Mouse (Mus musculus) hindbrain, postnatal 0 days (tissue): ENCODE measurements around the gene Atp6v1b1. TPM values are rescaled to one million over a fixed set of nuclear protein-coding genes. Genes with fewer than 3 reads are reported as not detected.

Experiments
- ATAC-seq: fragments of 200-750 bp; cut with Nextera tagmentation; 2 replicates; pipeline ENCODE4 v1.8.0; 2017; ENCODE audit warnings: mild to moderate bottlenecking, moderate TSS enrichment, moderate library complexity
- DNase-seq: peaks from one replicate; pipeline ENCODE4 v3.0.0-alpha.2; 2015; ENCODE audit warnings: low spot score
- H3K27ac ChIP-seq: fragments of 300-500 bp; sonication (generic); 2 replicates; pipeline ENCODE4 v1.5.1; 2014; ENCODE audit warnings: mild to moderate bottlenecking
- H3K27me3 ChIP-seq: fragments of 300-500 bp; sonication (generic); 2 replicates; pipeline ENCODE4 v1.6.1; 2014; ENCODE audit warnings: low read length, mixed read lengths; ENCODE audit not compliant: insufficient read depth
- H3K36me3 ChIP-seq: fragments of 300-500 bp; sonication (generic); 2 replicates; pipeline ENCODE4 v1.6.1; 2014; ENCODE audit warnings: low read length, mixed read lengths; ENCODE audit not compliant: insufficient read depth
- H3K4me1 ChIP-seq: fragments of 300-500 bp; sonication (generic); 2 replicates; pipeline ENCODE4 v1.6.1; 2014; ENCODE audit warnings: antibody characterized with exemption, low read length, mixed read lengths; ENCODE audit not compliant: insufficient read depth
- H3K4me2 ChIP-seq: fragments of 300-500 bp; sonication (generic); 2 replicates; pipeline ENCODE4 v1.6.1; 2014; ENCODE audit warnings: low read depth, mild to moderate bottlenecking, low read length, moderate library complexity, mixed read lengths
- H3K4me3 ChIP-seq: fragments of 300-500 bp; sonication (generic); 2 replicates; pipeline ENCODE4 v1.5.1; 2014; ENCODE audit warnings: low read length
- H3K9ac ChIP-seq: fragments of 300-500 bp; sonication (generic); replicated peaks from 2 replicates; pipeline ENCODE4 v1.6.1; 2014; ENCODE audit warnings: mild to moderate bottlenecking, low read length, moderate library complexity, mixed read lengths
- H3K9me3 ChIP-seq: fragments of 300-500 bp; sonication (generic); 2 replicates; pipeline ENCODE4 v1.6.1; 2016; ENCODE audit warnings: low read length, mixed read lengths
- CTCF ChIP-seq: IDR thresholded peaks from 2 replicates; pipeline ENCODE4 v1.5.1; 2016; ENCODE audit warnings: antibody characterized with exemption, control low read depth, low read depth
- WGBS: fragments of 180-500 bp; shearing (Covaris S2); extraction: QIAGEN DNeasy Blood & Tissue Kit; methylation state at CpG from one replicate; pipeline ENCODE4 v1.1.7; 2014; 5-methylcytosine and 5-hydroxymethylcytosine counted together
- polyA plus RNA-seq: library from polyadenylated mRNA; unstranded; fragments of >200 nt; fragmentation: Nextera tagmentation; extraction: Ambion mirVana; gene quantifications from 2 replicates; pipeline ENCODE4 v1.2.1, GENCODE M21; 2015
- total RNA-seq: library from RNA; depleted of rRNA; stranded (reverse); fragments of >200 nt; gene quantifications from 2 replicates; pipeline ENCODE4 v1.2.3, GENCODE M21; 2014

Gene Atp6v1b1
- total and polyA plus RNA-seq, 2 experiments from 2014 or later = not detected

GRCm38 (mm10) chr6:83702146-83702999, 40.4 kb upstream of the Atp6v1b1 start:
- DNase-seq (no peak), ATAC-seq (no peak)
- no peaks in the 10 kb centered on the region for H3K36me3 ChIP-seq

DNA sequence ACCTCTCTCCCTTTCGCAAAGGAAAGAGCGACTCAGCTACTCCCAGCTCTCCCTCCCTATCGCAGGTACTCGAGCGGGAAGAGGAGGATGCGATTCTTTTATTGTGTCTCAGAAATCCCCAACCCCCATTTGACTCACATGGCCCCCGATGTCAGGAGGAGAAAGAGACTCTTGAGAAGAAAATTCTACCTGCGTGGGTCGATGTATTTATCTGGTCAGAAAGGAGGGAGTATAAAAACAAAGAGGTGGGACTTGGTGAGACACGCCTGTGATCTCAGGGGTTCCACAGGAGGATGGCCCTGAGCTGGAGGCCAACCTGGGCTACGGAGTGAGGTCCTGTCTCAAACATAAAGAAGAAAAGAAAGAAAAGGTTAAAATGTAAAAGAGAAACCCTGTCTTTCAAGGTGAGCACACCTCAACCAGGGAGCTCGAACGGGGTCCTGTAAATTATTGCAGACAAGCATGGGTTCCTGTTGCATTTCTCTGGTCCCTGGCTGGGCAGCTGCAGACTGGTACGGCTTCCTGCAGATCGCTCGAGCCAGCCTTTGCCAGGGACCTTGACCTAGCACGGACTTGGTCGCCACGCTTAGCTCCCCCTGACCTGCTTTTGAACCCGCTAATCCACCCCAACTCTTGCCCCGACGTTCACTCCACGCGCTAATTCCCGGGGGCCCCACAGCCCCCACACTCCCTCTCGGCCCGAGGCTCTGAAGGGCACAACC, 39.6 kb upstream of the Atp6v1b1 start:
- no peaks in the 10 kb centered on the region for H3K9me3 ChIP-seq
- H3K27ac ChIP-seq = no peak overlapping the region
- peaks cover 77% of the 10 kb centered on the region for H3K27me3 ChIP-seq
- ATAC-seq (no peak), DNase-seq (no peak)
- no peak overlapping the region for H3K4me3 ChIP-seq
- TF ChIP-seq CTCF = no peak
- no peaks in the 10 kb centered on the region for H3K4me1 ChIP-seq
- H3K36me3 ChIP-seq = no peaks in the 10 kb centered on the region
- no peak overlapping the region for H3K4me2 ChIP-seq
- WGBS = under 1% methylated on average over 27 of the region's 27 CpGs
- no peak overlapping the region for H3K9ac ChIP-seq

More at GRCm38 (mm10) chr6:83702146-83702999, 40.4 kb upstream of the Atp6v1b1 start:
- Histone ChIP-seq H3K4me2 (no peak overlapping the region), H3K4me1 (no peaks in the 10 kb centered on the region), H3K27me3 (peaks cover 76% of the 10 kb centered on the region), H3K9me3 (no peaks in the 10 kb centered on the region), H3K4me3 (no peak overlapping the region), H3K9ac (no peak overlapping the region), H3K27ac (no peak overlapping the region)
- under 1% methylated on average over 53 of the region's 53 CpGs for WGBS
- TF ChIP-seq CTCF = no peak

DNA sequence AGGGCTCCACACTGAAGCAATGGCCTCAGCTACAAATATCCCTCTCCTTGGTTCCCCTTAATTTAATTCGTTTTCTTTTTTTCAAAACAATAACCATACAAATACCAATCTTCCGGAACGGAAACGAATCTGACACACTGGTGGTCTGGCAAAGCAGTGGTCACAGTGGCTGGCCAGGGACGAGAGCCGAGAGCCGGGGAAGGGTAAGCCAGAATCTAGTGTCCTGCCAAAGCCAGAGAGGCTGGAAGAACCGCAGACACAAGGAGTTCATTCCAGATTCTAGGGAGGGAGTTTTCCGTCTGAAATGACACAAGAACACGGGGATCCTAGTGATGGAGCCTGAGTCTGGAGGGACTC, 39.1 kb upstream of the Atp6v1b1 start:
- H3K9ac ChIP-seq = no peak overlapping the region
- H3K4me2 ChIP-seq = no peak overlapping the region
- ATAC-seq (no peak), DNase-seq (no peak)
- H3K27ac ChIP-seq = no peak overlapping the region
- H3K9me3 ChIP-seq = no peaks in the 10 kb centered on the region
- no peak for TF ChIP-seq CTCF
- no peaks in the 10 kb centered on the region for H3K36me3 ChIP-seq
- H3K4me3 ChIP-seq = no peak overlapping the region
- WGBS = 2% methylated on average over 10 of the region's 10 CpGs
- H3K4me1 ChIP-seq = no peaks in the 10 kb centered on the region
- peaks cover 77% of the 10 kb centered on the region for H3K27me3 ChIP-seq

GRCm38 (mm10) chr6:83704294-83704693, 38.5 kb upstream of the Atp6v1b1 start:
- Histone ChIP-seq H3K4me2 (no peak overlapping the region), H3K9me3 (no peaks in the 10 kb centered on the region), H3K27me3 (peaks cover 77% of the 10 kb centered on the region), H3K27ac (no peak overlapping the region), H3K4me3 (no peak overlapping the region), H3K36me3 (no peaks in the 10 kb centered on the region), H3K9ac (no peak overlapping the region), H3K4me1 (no peaks in the 10 kb centered on the region)
- no peak for ATAC-seq
- no peak for TF ChIP-seq CTCF
- 14% methylated on average over 1 of the region's 1 CpGs for WGBS
- no peak for DNase-seq

GRCm38 (mm10) chr6:83704701-83705100, 38.1 kb upstream of the Atp6v1b1 start:
- WGBS = 24% methylated on average over 5 of the region's 5 CpGs
- Histone ChIP-seq H3K27ac (no peak overlapping the region), H3K27me3 (peaks cover 77% of the 10 kb centered on the region), H3K4me3 (no peak overlapping the region), H3K4me2 (no peak overlapping the region), H3K9me3 (no peaks in the 10 kb centered on the region), H3K9ac (no peak overlapping the region), H3K36me3 (no peaks in the 10 kb centered on the region), H3K4me1 (no peaks in the 10 kb centered on the region)
- no peak for DNase-seq
- no peak for ATAC-seq
- no peak for TF ChIP-seq CTCF

GRCm38 (mm10) chr6:83707738-83708510, 34.9 kb upstream of the Atp6v1b1 start:
- ATAC-seq = no peak

More at GRCm38 (mm10) chr6:83707738-83708510, 34.9 kb upstream of the Atp6v1b1 start:
- TF ChIP-seq CTCF = no peak
- Histone ChIP-seq H3K4me3 (no peak overlapping the region), H3K9ac (no peak overlapping the region), H3K4me1 (0 out of 2 replicates have a peak, but pooled peaks cover 5% of the 10 kb centered on the region), H3K27me3 (peaks cover 92% of the 10 kb centered on the region), H3K27ac (no peak overlapping the region), H3K36me3 (no peaks in the 10 kb centered on the region), H3K4me2 (no peak overlapping the region), H3K9me3 (no peaks in the 10 kb centered on the region)
- WGBS = 6% methylated on average over 6 of the region's 6 CpGs
- DNase-seq = no peak
